In the genomic region with DNA sequence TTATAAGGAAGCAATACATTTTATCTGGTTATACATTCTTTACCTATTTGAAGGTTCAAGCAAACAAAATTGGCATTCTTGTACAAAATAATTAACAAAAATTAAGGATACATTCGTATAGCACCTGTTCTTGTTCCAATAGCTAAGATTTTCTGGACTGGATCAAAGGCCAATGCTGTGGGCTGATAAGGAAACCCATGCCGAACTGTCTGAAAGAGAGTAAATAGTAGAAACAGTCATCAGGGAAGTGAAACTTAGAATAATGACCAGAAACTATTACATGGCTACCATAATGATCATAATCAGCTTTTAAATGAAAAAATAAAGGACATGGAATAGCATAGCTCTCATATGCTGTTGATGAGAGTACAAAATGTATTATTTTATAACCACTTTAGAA, we compare ENCODE assay signal across 28 mouse cellular contexts. TPM values are rescaled to one million over a fixed set of nuclear protein-coding genes. Genes with fewer than 3 reads are reported as not detected.
DNase-seq lines count a peak whose midpoint lies in the region; ATAC-seq and TF ChIP-seq lines count a peak whose summit lies in the region.
"Had no signal": no experiment of that assay in that cellular context is flagged by ENCODE, and none has a peak within 500 bp of the region (broad histone marks: within the 10 kb centered on the region; RNA-seq: fewer than 3 reads in every experiment).

No protein-coding gene starts in this region.

- no peak for DNase-seq in CH12.LX (ENCODE audit: extremely low read depth)
- no peak for DNase-seq in left cerebral cortex, adult 11 months (ENCODE audit: low spot score)
- no peak for DNase-seq in retina, postnatal 1 day
- no peak for DNase-seq in lung, adult 2 months
- DNase-seq: adrenal gland, adult 2 months; adrenal gland, postnatal 10 days; adrenal gland, postnatal 25 days; B cell, adult 2 months; cerebellum, adult 11 months; cerebellum, adult 18-20 months; cerebellum, adult 8-10 months; cerebellum, adult 9-11 months; cerebellum, postnatal 14 days; cerebellum, postnatal 36 days; embryo, embryonic 11 days had no signal

- H3K79me2 ChIP-seq in CH12.LX (replicated peaks; ENCODE audit: control insufficient read depth, extremely low read depth, insufficient read depth, poor library complexity, severe bottlenecking): no peaks in the 10 kb centered on the region

- no peak overlapping the region for H3K9ac ChIP-seq in CH12.LX (ENCODE audit: insufficient read depth, low read depth)
- H3K9ac ChIP-seq in intestine, embryonic 16.5 days (ENCODE audit: low read depth, low read length): no peak overlapping the region
- no peak overlapping the region for H3K9ac ChIP-seq in stomach, embryonic 16.5 days (ENCODE audit: low read length)
- no peak overlapping the region for H3K9ac ChIP-seq in hindbrain, embryonic 16.5 days (ENCODE audit: low read depth, low read length)
- H3K9ac ChIP-seq: embryonic facial prominence, embryonic 13.5 days; embryonic facial prominence, embryonic 15.5 days; forebrain, embryonic 12.5 days had no signal

- no peaks in the 10 kb centered on the region for H3K27me3 ChIP-seq in CH12.LX (replicated peaks)
- no peaks in the 10 kb centered on the region for H3K27me3 ChIP-seq in intestine, embryonic 16.5 days (replicated peaks; ENCODE audit: control insufficient read depth, insufficient read depth, low read length)
- H3K27me3 ChIP-seq in stomach, embryonic 16.5 days (ENCODE audit: control insufficient read depth, insufficient read depth, low read length): no peaks in the 10 kb centered on the region
- H3K27me3 ChIP-seq in hindbrain, embryonic 16.5 days (replicated peaks; ENCODE audit: control insufficient read depth, insufficient read depth, low read length): no peaks in the 10 kb centered on the region
- H3K27me3 ChIP-seq: embryonic facial prominence, embryonic 13.5 days; embryonic facial prominence, embryonic 15.5 days; forebrain, embryonic 12.5 days had no signal

- no peak for TF ChIP-seq RAD21 in CH12.LX (IDR thresholded peaks at IDR 0.05; ENCODE audit: low read depth, low read length)

- TF ChIP-seq POLR2A in CH12.LX (IDR thresholded peaks at IDR 0.05; ENCODE audit: low read depth, low read length): no peak
- no peak for TF ChIP-seq POLR2A in lung, adult 2 months (IDR thresholded peaks at IDR 0.05; ENCODE audit: borderline replicate concordance, extremely low read depth, low read depth, low read length)

- TF ChIP-seq CTCF in CH12.LX (conservative IDR thresholded peaks at IDR 0.05 in 1 of 2, IDR thresholded peaks at IDR 0.05 in 1 of 2; ENCODE audit: low read depth in 2 of 2, low read length in 2 of 2): no peak
- no peak for TF ChIP-seq CTCF in lung, adult 2 months (IDR thresholded peaks at IDR 0.05; ENCODE audit: insufficient read depth, low read length)

- no peaks in the 10 kb centered on the region for H3K36me3 ChIP-seq in CH12.LX (replicated peaks in 1 of 2; ENCODE audit: control insufficient read depth in 1 of 2, insufficient read depth in 1 of 2, low read length in 1 of 2)
- no peaks in the 10 kb centered on the region for H3K36me3 ChIP-seq in intestine, embryonic 16.5 days (ENCODE audit: control insufficient read depth, insufficient read depth, low read length)
- H3K36me3 ChIP-seq in stomach, embryonic 16.5 days (ENCODE audit: control insufficient read depth, insufficient read depth, low read length): no peaks in the 10 kb centered on the region
- no peaks in the 10 kb centered on the region for H3K36me3 ChIP-seq in hindbrain, embryonic 16.5 days (ENCODE audit: control insufficient read depth, insufficient read depth, low read length)
- H3K36me3 ChIP-seq: embryonic facial prominence, embryonic 13.5 days; embryonic facial prominence, embryonic 15.5 days; forebrain, embryonic 10.5 days; forebrain, embryonic 12.5 days had no signal

- no peaks in the 10 kb centered on the region for H3K9me3 ChIP-seq in CH12.LX (replicated peaks; ENCODE audit: low read length)
- H3K9me3 ChIP-seq in intestine, embryonic 16.5 days (ENCODE audit: control insufficient read depth, low read length): no peaks in the 10 kb centered on the region
- no peaks in the 10 kb centered on the region for H3K9me3 ChIP-seq in stomach, embryonic 16.5 days (replicated peaks; ENCODE audit: control insufficient read depth, low read length)
- no peaks in the 10 kb centered on the region for H3K9me3 ChIP-seq in hindbrain, embryonic 16.5 days (ENCODE audit: control insufficient read depth, low read length)
- H3K9me3 ChIP-seq: embryonic facial prominence, embryonic 13.5 days; embryonic facial prominence, embryonic 15.5 days; forebrain, embryonic 12.5 days had no signal

- H3K4me2 ChIP-seq in CH12.LX (ENCODE audit: insufficient read depth, low read depth, poor library complexity, severe bottlenecking): no peak overlapping the region
- H3K4me2 ChIP-seq in intestine, embryonic 16.5 days (ENCODE audit: low read depth, low read length): no peak overlapping the region
- H3K4me2 ChIP-seq in stomach, embryonic 16.5 days (ENCODE audit: low read depth, low read length): no peak overlapping the region
- no peak overlapping the region for H3K4me2 ChIP-seq in hindbrain, embryonic 16.5 days (ENCODE audit: low read length)
- H3K4me2 ChIP-seq: embryonic facial prominence, embryonic 13.5 days; embryonic facial prominence, embryonic 15.5 days; forebrain, embryonic 12.5 days had no signal

- TF ChIP-seq EP300 in CH12.LX (IDR thresholded peaks at IDR 0.05; ENCODE audit: low read length): peak; percentile 29; the same call in 1 of the 2 replicates

- 42% methylated on average over 2 of the region's 2 CpGs for WGBS in intestine, embryonic 16.5 days
- 38% methylated on average over 2 of the region's 2 CpGs for WGBS in stomach, embryonic 16.5 days
- WGBS in hindbrain, embryonic 16.5 days: 58% methylated on average over 2 of the region's 2 CpGs
- 41% methylated on average over 2 of the region's 2 CpGs for WGBS in lung, adult 2 months

- H3K27ac ChIP-seq in CH12.LX (ENCODE audit: insufficient read depth, low read depth): no peak overlapping the region
- H3K27ac ChIP-seq in intestine, embryonic 16.5 days (ENCODE audit: low read length): no peak overlapping the region
- no peak overlapping the region for H3K27ac ChIP-seq in stomach, embryonic 16.5 days (ENCODE audit: low read length)
- H3K27ac ChIP-seq in hindbrain, embryonic 16.5 days (ENCODE audit: low read depth, low read length): no peak overlapping the region
- H3K27ac ChIP-seq: embryonic facial prominence, embryonic 13.5 days; embryonic facial prominence, embryonic 15.5 days; forebrain, embryonic 10.5 days; forebrain, embryonic 12.5 days had no signal

- dilution Hi-C loops in CH12.LX (cut with MboI; ENCODE audit: extremely low pct_ligation_motif_present, extremely low pct_unique_long_range_greater_than_20kb, low sequenced_read_pairs): no loop called here

- H3K4me3 ChIP-seq in CH12.LX (replicated peaks in 1 of 3; ENCODE audit: low read depth in 2 of 3, low read length in 2 of 3, poor library complexity in 1 of 3): no peak overlapping the region
- H3K4me3 ChIP-seq in intestine, embryonic 16.5 days (ENCODE audit: low read length): no peak overlapping the region
- H3K4me3 ChIP-seq in stomach, embryonic 16.5 days (replicated peaks; ENCODE audit: low read length): no peak overlapping the region
- no peak overlapping the region for H3K4me3 ChIP-seq in hindbrain, embryonic 16.5 days (ENCODE audit: low read length)
- no peak overlapping the region for H3K4me3 ChIP-seq in lung, adult 2 months (replicated peaks; ENCODE audit: extremely low read depth, low read depth, low read length)
- H3K4me3 ChIP-seq: embryonic facial prominence, embryonic 13.5 days; embryonic facial prominence, embryonic 15.5 days; erythroblast, embryonic 14.5 days; forebrain, embryonic 10.5 days; forebrain, embryonic 12.5 days had no signal

- ATAC-seq in intestine, embryonic 16.5 days: peak; percentile 92
- 0 out of 2 replicates have a peak, but pooled peaks have one; percentile 47 for ATAC-seq in stomach, embryonic 16.5 days (ENCODE audit: insufficient read depth, low FRiP score)
- no peak for ATAC-seq in hindbrain, embryonic 16.5 days
- ATAC-seq: CD4-positive, CD25-positive, alpha-beta regulatory T cell, adult 4 months; forebrain, embryonic 14.5 days; forebrain, embryonic 16.5 days had no signal

- peaks cover 0 to 5% of the 10 kb centered on the region in 2 experiments; a peak in 2 of 4 replicates for H3K4me1 ChIP-seq in CH12.LX (ENCODE audit: control insufficient read depth in 1 of 2, insufficient read depth in 2 of 2)
- H3K4me1 ChIP-seq in intestine, embryonic 16.5 days (ENCODE audit: control insufficient read depth, insufficient read depth, low read length): no peaks in the 10 kb centered on the region
- H3K4me1 ChIP-seq in stomach, embryonic 16.5 days (ENCODE audit: control insufficient read depth, insufficient read depth, low read length): no peaks in the 10 kb centered on the region
- no peaks in the 10 kb centered on the region for H3K4me1 ChIP-seq in hindbrain, embryonic 16.5 days (ENCODE audit: control insufficient read depth, insufficient read depth, low read depth, low read length)
- no peaks in the 10 kb centered on the region for H3K4me1 ChIP-seq in lung, adult 2 months (ENCODE audit: control insufficient read depth, insufficient read depth, low read length)
- H3K4me1 ChIP-seq: embryonic facial prominence, embryonic 13.5 days; embryonic facial prominence, embryonic 15.5 days; forebrain, embryonic 10.5 days; forebrain, embryonic 12.5 days had no signal

- in situ Hi-C loops in CH12.LX (cut with MboI; ENCODE audit: low pct_ligation_motif_present, low pct_unique_long_range_greater_than_20kb, low sequenced_read_pairs): no loop called here

TF ChIP-seq in CH12.LX, 34 proteins besides CTCF, POLR2A, EP300 and RAD21 (continues in another document):
- TF ChIP-seq PAX5 (IDR thresholded peaks at IDR 0.05; ENCODE audit: low read length): no peak
- no peak for TF ChIP-seq MYC (IDR thresholded peaks at IDR 0.05; ENCODE audit: low read depth, low read length)
- TF ChIP-seq ZC3H11A (IDR thresholded peaks at IDR 0.05; ENCODE audit: low read depth, low read length): no peak
- TF ChIP-seq HCFC1 (IDR thresholded peaks at IDR 0.05; ENCODE audit: low read depth, low read length): no peak
- TF ChIP-seq JUND (conservative IDR thresholded peaks at IDR 0.05; ENCODE audit: low read depth, low read length): no peak
- TF ChIP-seq ELF1 (IDR thresholded peaks at IDR 0.05; ENCODE audit: low read depth, low read length): no peak
- no peak for TF ChIP-seq CHD1 (IDR thresholded peaks at IDR 0.05; ENCODE audit: low read depth, low read length)
- no peak for TF ChIP-seq SMC3 (IDR thresholded peaks at IDR 0.05; ENCODE audit: low read depth, low read length)
- TF ChIP-seq MXI1 (IDR thresholded peaks at IDR 0.05; ENCODE audit: low read depth, low read length): no peak

RNA-seq across cellular contexts. Expression of a gene that starts 39.8 kb away (rescaled TPM):
- 0.04 and 0.13 TPM in 2 replicates for total RNA-seq in CH12.LX (2012; rRNA removed)
- 0.18 and 0.24 TPM in 2 replicates for total RNA-seq in CH12.LX (2014; rRNA removed)
- polyA plus RNA-seq in CH12.LX (2012; ENCODE audit: insufficient read length, low read depth): 0.09 TPM in 1 of 2 replicates, not detected in the other
- polyA plus RNA-seq in intestine, embryonic 16.5 days (2015; fragmentation: Nextera tagmentation; extraction: Ambion mirVana): 1.5 and 2.4 TPM in 2 replicates
- polyA plus RNA-seq in stomach, embryonic 16.5 days (2015; fragmentation: Nextera tagmentation; extraction: Ambion mirVana): 2.6 and 3.6 TPM in 2 replicates
- polyA plus RNA-seq in hindbrain, embryonic 16.5 days (2015; fragmentation: Nextera tagmentation; extraction: Ambion mirVana): 15.4 and 19.2 TPM in 2 replicates
- polyA plus RNA-seq in lung, adult 2 months (2012; rRNA removed): not detected in 2 replicates
- total RNA-seq: common myeloid progenitor, adult 5-6 weeks; MEL had no signal
- polyA plus RNA-seq: erythroblast, embryonic 14.5 days had no signal
